Mouse (Mus musculus): ENCODE measurements around the gene Dnajc3. TPM values are rescaled to one million over a fixed set of nuclear protein-coding genes. Genes with fewer than 3 reads are reported as not detected.

Dnajc3 gene
- polyA plus RNA-seq (2015; fragmentation: Nextera tagmentation; extraction: Ambion mirVana) = 44.9 and 49.5 TPM in 2 replicates

DNA sequence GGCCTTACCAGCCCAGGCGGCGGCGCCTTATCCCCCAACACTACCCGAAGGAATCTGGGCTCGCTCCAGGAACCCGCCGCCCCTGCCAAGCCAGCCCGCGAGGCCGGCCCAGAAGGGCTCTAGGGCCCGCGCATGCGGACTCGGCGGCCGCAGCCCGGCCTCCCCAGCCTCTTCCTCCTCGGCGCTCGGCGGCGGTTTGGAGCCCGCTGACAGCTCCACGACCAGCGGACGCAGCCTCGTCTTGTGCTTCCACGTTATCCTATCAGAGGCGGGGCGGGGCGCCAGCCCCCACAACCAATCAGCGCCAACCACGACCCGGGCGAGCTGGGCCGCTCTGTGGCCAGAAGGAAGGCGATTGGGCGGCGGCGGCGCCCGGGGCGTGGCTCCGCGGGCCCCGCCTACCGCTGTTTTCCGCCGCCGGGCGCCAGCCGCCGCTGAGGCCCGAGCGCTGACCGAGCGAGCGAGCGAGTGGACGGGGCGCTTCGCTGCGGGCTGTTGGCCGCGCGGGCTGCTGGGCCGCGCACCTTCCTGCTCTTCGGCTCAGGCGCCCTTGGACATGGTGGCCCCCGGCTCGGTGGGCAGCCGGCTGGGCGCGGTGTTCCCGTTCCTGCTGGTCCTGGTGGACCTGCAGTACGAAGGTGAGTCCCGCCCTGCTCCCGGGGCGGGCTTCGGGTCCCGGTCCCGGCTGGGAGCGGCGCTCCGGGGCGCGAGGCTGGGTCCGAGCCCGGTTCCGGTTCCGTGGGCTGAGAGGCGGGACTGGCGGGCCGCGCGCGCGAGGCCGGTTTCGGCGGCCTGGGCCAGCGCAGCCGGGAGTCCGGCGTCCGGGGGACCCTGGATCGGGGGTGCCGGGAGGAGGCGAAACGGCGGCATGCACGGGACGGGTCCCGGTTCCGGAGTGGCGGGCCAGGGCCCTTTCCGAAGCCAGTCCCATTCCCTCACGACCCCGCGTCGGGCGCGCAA, at the start of gene Dnajc3:
TSS of gene Dnajc3 (plus strand) at position 444 of the 960 bp plus-strand sequence.
- peak; percentile 100 for DNase-seq (ENCODE audit: low spot score)
- H3K4me1 ChIP-seq (replicated peaks; ENCODE audit: control insufficient read depth, insufficient read depth) = peaks cover 6% of the 10 kb centered on the region
- WGBS = under 1% methylated on average over 100 of the region's 124 CpGs
- peak within 1 kb of the TSS; percentile 99 for H3K4me3 ChIP-seq (ENCODE audit: low read depth, low read length)
- ATAC-seq (ENCODE audit: low FRiP score, low TSS enrichment) = peak; percentile 100
- H3K36me3 ChIP-seq (ENCODE audit: control insufficient read depth, insufficient read depth, low read length) = no peaks in the 10 kb centered on the region; the same call in 1 of the 2 replicates
- peak within 1 kb of the TSS; percentile 98 for H3K27ac ChIP-seq (replicated peaks)
- no peaks in the 10 kb centered on the region for H3K27me3 ChIP-seq (ENCODE audit: control insufficient read depth, insufficient read depth, low read length)
- peak within 1 kb of the TSS; percentile 75 for H3K4me2 ChIP-seq (replicated peaks; ENCODE audit: low read depth)
- peak within 1 kb of the TSS; percentile 100 for H3K9ac ChIP-seq (ENCODE audit: low read length)
- 0 out of 2 replicates have a peak, but pooled peaks have one; percentile 13 for TF ChIP-seq CTCF (IDR thresholded peaks at IDR 0.05; ENCODE audit: low read depth)
- TF ChIP-seq EP300 (optimal IDR thresholded peaks at IDR 0.05) = peak; percentile 50
- H3K9me3 ChIP-seq (ENCODE audit: control insufficient read depth, low read length) = no peaks in the 10 kb centered on the region

DNA sequence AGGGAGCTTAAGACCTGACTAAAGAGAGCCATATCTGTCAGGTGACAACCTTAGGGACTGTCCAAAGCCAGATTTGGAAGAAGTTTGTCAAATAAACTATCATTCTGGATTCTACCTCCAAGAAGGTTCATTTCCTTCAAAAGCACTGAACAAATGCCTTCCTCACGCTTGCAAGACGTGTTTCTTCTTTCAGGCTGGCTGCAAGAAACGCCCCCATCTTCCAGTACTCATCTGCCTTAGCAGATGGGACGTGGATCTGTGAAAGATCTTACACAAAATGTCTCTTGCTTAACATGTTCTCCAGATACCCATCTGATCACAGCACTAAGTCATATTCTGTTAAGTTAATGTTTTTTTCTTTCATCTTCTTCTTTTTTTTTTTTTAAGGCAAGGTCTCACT, 47.7 kb upstream of the Dnajc3 start:
- Histone ChIP-seq H3K4me3 (ENCODE audit: low read depth, low read length) (no peak overlapping the region), H3K9me3 (ENCODE audit: control insufficient read depth, low read length) (no peaks in the 10 kb centered on the region), H3K27ac (replicated peaks) (no peak overlapping the region), H3K27me3 (ENCODE audit: control insufficient read depth, insufficient read depth, low read length) (no peaks in the 10 kb centered on the region), H3K36me3 (ENCODE audit: control insufficient read depth, insufficient read depth, low read length) (0 out of 2 replicates have a peak, but pooled peaks cover 3% of the 10 kb centered on the region), H3K9ac (ENCODE audit: low read length) (no peak overlapping the region), H3K4me1 (replicated peaks; ENCODE audit: control insufficient read depth, insufficient read depth) (no peaks in the 10 kb centered on the region), H3K4me2 (replicated peaks; ENCODE audit: low read depth) (no peak overlapping the region)
- DNase-seq (ENCODE audit: low spot score) = no peak
- no peak for ATAC-seq (ENCODE audit: low FRiP score, low TSS enrichment)
- WGBS = 93% methylated on average over 4 of the region's 4 CpGs
- TF ChIP-seq EP300 (optimal IDR thresholded peaks at IDR 0.05) (no peak), CTCF (IDR thresholded peaks at IDR 0.05; ENCODE audit: low read depth) (no peak)

DNA sequence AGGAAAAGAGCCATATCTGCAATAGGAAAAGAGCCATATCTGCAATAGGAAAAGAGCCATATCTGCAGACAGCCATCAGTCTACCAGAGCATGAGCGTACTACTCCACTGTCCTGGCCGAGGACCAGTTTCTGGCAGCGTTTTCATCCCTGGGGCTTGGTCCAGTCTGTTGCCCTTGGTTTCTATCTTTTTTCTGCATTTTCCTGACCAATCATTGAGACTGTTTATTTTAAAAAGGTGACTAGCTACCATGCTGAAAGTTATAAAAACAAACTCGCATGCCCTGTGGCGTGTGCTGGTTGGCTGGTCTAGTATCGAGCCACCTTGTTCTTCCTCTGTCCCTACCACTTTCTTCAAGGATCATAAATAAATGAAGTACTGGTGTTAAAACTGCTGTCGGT, 42.5 kb upstream of the Dnajc3 start:
- no peak overlapping the region for H3K4me3 ChIP-seq (ENCODE audit: low read depth, low read length)
- no peak overlapping the region for H3K4me2 ChIP-seq (replicated peaks; ENCODE audit: low read depth)
- H3K27me3 ChIP-seq (ENCODE audit: control insufficient read depth, insufficient read depth, low read length) = no peaks in the 10 kb centered on the region
- no peak for DNase-seq (ENCODE audit: low spot score)
- ATAC-seq (ENCODE audit: low FRiP score, low TSS enrichment) = no peak
- TF ChIP-seq EP300 (optimal IDR thresholded peaks at IDR 0.05) (no peak), CTCF (IDR thresholded peaks at IDR 0.05; ENCODE audit: low read depth) (no peak)
- no peak overlapping the region for H3K9ac ChIP-seq (ENCODE audit: low read length)
- H3K27ac ChIP-seq (replicated peaks) = no peak overlapping the region
- H3K9me3 ChIP-seq (ENCODE audit: control insufficient read depth, low read length) = no peaks in the 10 kb centered on the region
- 88% methylated on average over 7 of the region's 7 CpGs for WGBS
- H3K4me1 ChIP-seq (replicated peaks; ENCODE audit: control insufficient read depth, insufficient read depth) = no peaks in the 10 kb centered on the region
- H3K36me3 ChIP-seq (ENCODE audit: control insufficient read depth, insufficient read depth, low read length) = no peaks in the 10 kb centered on the region

DNA sequence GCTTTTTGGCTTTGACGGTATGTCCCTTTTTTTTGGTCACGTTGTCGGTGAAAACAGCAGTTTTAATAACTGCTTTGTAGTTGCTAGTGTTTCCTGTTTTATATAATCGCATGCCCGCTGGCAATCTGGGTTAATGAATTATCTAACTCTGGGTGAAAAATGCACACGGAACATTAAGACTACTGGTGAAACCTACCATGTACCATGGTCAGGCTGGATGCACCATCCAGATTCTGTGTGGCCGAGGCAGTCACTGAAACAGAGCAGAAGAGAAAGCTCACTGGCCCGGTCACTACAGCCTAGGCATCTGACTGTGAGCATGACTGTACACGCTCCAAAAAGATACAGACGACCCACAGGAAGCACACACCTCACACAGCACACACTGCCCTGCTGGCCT, 42.1 kb upstream of the Dnajc3 start:
- Histone ChIP-seq H3K36me3 (ENCODE audit: control insufficient read depth, insufficient read depth, low read length) (no peaks in the 10 kb centered on the region), H3K27ac (replicated peaks) (no peak overlapping the region), H3K9me3 (ENCODE audit: control insufficient read depth, low read length) (no peaks in the 10 kb centered on the region), H3K27me3 (ENCODE audit: control insufficient read depth, insufficient read depth, low read length) (no peaks in the 10 kb centered on the region), H3K4me1 (replicated peaks; ENCODE audit: control insufficient read depth, insufficient read depth) (no peaks in the 10 kb centered on the region), H3K9ac (ENCODE audit: low read length) (no peak overlapping the region), H3K4me3 (ENCODE audit: low read depth, low read length) (no peak overlapping the region), H3K4me2 (replicated peaks; ENCODE audit: low read depth) (no peak overlapping the region)
- TF ChIP-seq CTCF (IDR thresholded peaks at IDR 0.05; ENCODE audit: low read depth) = no peak
- TF ChIP-seq EP300 (optimal IDR thresholded peaks at IDR 0.05) = no peak
- ATAC-seq (ENCODE audit: low FRiP score, low TSS enrichment) = no peak
- DNase-seq (ENCODE audit: low spot score) = no peak
- WGBS = 92% methylated on average over 10 of the region's 10 CpGs

DNA sequence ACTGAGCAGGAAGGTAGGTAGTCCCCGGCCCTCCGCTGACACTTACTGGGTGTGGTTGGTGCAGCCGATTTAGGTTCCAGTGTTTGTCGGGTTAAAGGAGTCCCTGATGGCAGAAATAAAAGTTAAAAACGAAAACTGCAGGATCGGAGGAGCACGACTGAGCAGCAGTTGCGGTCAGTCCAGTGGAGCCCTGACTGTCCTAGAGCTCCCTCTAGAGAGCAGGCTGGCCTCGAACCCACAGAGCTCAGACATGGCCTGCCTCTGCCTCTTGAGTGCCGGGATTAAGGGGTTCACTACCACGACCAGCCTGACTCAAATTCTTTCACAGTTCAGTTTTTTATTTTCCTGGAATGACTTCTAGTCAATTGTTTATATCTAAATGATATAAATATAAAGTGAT, 37.8 kb upstream of the Dnajc3 start:
- Histone ChIP-seq H3K27me3 (ENCODE audit: control insufficient read depth, insufficient read depth, low read length) (no peaks in the 10 kb centered on the region), H3K4me1 (replicated peaks; ENCODE audit: control insufficient read depth, insufficient read depth) (no peaks in the 10 kb centered on the region), H3K36me3 (ENCODE audit: control insufficient read depth, insufficient read depth, low read length) (no peaks in the 10 kb centered on the region), H3K4me2 (replicated peaks; ENCODE audit: low read depth) (no peak overlapping the region), H3K9ac (ENCODE audit: low read length) (no peak overlapping the region), H3K9me3 (ENCODE audit: control insufficient read depth, low read length) (no peaks in the 10 kb centered on the region), H3K4me3 (ENCODE audit: low read depth, low read length) (no peak overlapping the region), H3K27ac (replicated peaks) (no peak overlapping the region)
- no peak for DNase-seq (ENCODE audit: low spot score)
- WGBS = 76% methylated on average over 11 of the region's 11 CpGs
- TF ChIP-seq EP300 (optimal IDR thresholded peaks at IDR 0.05) (no peak), CTCF (IDR thresholded peaks at IDR 0.05; ENCODE audit: low read depth) (peak; percentile 15; the same call in 1 of the 2 replicates)
- no peak for ATAC-seq (ENCODE audit: low FRiP score, low TSS enrichment)

DNA sequence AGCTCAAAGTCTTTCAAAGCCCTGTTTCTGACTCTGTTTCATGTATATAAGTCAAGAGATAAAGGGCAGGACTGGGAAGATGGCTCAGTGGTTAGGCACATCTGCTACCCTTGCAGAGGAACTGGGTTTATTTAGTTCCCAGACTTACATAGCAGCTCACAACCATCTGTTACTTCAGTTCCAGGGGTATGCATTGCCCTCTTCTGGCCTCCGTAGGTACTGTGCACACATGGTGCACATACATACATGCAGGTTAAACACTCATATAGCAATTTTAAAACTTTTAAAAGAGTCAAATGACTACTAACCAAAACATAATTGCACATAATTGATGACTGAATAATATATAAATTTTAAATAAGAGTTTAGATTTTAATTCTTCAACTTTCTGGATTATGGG, 36.9 kb upstream of the Dnajc3 start:
- H3K4me2 ChIP-seq (replicated peaks; ENCODE audit: low read depth) = no peak overlapping the region
- H3K36me3 ChIP-seq (ENCODE audit: control insufficient read depth, insufficient read depth, low read length) = no peaks in the 10 kb centered on the region
- TF ChIP-seq CTCF (IDR thresholded peaks at IDR 0.05; ENCODE audit: low read depth) (peak; percentile 33), EP300 (optimal IDR thresholded peaks at IDR 0.05) (no peak)
- no peak overlapping the region for H3K9ac ChIP-seq (ENCODE audit: low read length)
- DNase-seq (ENCODE audit: low spot score) = no peak
- H3K4me3 ChIP-seq (ENCODE audit: low read depth, low read length) = no peak overlapping the region
- ATAC-seq (ENCODE audit: low FRiP score, low TSS enrichment) = no peak
- no peaks in the 10 kb centered on the region for H3K27me3 ChIP-seq (ENCODE audit: control insufficient read depth, insufficient read depth, low read length)
- H3K4me1 ChIP-seq (replicated peaks; ENCODE audit: control insufficient read depth, insufficient read depth) = no peaks in the 10 kb centered on the region
- no peak overlapping the region for H3K27ac ChIP-seq (replicated peaks)
- H3K9me3 ChIP-seq (ENCODE audit: control insufficient read depth, low read length) = no peaks in the 10 kb centered on the region
- 100% methylated on average over 1 of the region's 1 CpGs for WGBS

Measured in stomach, postnatal 0 days (tissue).